Mouse (Mus musculus): Measurements from ENCODE around the gene Adam19.

DNA sequence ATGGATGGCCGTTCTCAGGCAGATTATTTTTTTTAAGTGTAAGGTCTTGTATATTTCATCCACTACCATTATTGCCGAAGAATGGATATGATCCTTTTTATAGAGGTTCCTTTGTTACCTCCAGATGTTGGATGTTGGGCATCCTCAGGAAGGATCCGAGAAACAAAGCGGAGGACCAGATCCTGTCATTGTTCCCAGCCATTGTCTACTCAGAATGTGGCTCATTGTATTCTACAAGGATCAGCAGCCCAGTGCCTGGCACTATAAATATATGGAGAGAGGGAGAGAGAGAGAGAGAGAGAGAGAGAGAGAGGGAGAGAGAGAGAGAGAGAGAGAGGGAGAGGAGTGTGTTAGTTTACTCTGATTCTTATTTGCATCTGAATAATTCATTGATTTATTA is 6.8 kb downstream of the Adam19 start:
- TF ChIP-seq POLR2A (IDR thresholded peaks at IDR 0.05; ENCODE audit: insufficient read length, low read depth) (no peak), TCF12 (IDR thresholded peaks at IDR 0.05; ENCODE audit: insufficient read depth, poor library complexity, severe bottlenecking) (no peak), POLR2AphosphoS2 (IDR thresholded peaks at IDR 0.05; ENCODE audit: insufficient read length, low read depth) (no peak), CEBPB (IDR thresholded peaks at IDR 0.05; ENCODE audit: insufficient read depth, poor library complexity, severe bottlenecking) (no peak), E2F4 (IDR thresholded peaks at IDR 0.05; ENCODE audit: insufficient read depth) (no peak), MYOG (IDR thresholded peaks at IDR 0.05; ENCODE audit: control insufficient read depth in 1 of 3, insufficient read depth in 1 of 3, insufficient read length in 2 of 3, low read depth in 2 of 3) (no peak), MYOD1 (IDR thresholded peaks at IDR 0.05; ENCODE audit: control insufficient read depth in 1 of 3, insufficient read length in 2 of 3, low read depth in 2 of 3) (no peak), REST (IDR thresholded peaks at IDR 0.05; ENCODE audit: insufficient read depth, insufficient read length) (no peak), MAX (IDR thresholded peaks at IDR 0.05; ENCODE audit: low read depth) (no peak), USF1 (IDR thresholded peaks at IDR 0.05; ENCODE audit: low read depth) (no peak), TCF3 (IDR thresholded peaks at IDR 0.05; ENCODE audit: insufficient read length, low read depth) (no peak), SRF (IDR thresholded peaks at IDR 0.05; ENCODE audit: control insufficient read depth, insufficient read length, low read depth) (no peak)

Data from myocyte (in vitro differentiated cells).